Mouse (Mus musculus): Measurements from ENCODE around the gene Arpc1a.

DNA sequence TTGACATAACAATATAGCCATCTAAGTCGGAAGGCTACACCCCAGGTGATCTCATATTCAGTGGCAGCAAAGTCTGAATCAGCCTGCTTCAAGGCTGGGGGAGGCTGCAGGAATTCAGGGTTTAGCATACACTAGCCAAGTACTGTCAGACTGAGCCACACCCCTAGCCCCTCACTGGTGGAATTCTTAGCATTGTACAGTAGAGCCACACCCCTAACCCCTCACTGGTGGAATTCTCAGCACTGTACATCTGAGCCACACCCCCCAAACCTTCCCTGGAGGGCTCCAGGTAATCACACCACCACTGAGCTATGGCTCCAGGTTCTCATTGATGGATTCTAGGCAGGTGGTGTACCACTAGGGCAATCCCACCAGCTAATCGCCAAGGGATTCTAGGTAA is 24.1 kb upstream of the Arpc1a start:
- TF ChIP-seq CTCF (IDR thresholded peaks at IDR 0.05): no peak
- TF ChIP-seq EP300 (IDR thresholded peaks at IDR 0.05): no peak

All from lung, postnatal 0 days (tissue).